Mouse (Mus musculus): ENCODE results near the gene Thap3. TPM values are rescaled to one million over a fixed set of nuclear protein-coding genes. Genes with fewer than 3 reads are reported as not detected.
A peak's percentile ranks its signal among the peaks of the same experiment; 100 is the strongest.
"Not testable (repeated sequence)": the region's sequence is repeated elsewhere in the genome, so short reads cannot be mapped to it uniquely, and the experiment has no call there.

The Thap3 gene
- polyA plus RNA-seq (2011; ENCODE audit: insufficient read depth, insufficient read length, low read depth, missing spikeins), result 20.0 and 20.7 TPM in 2 replicates

- no peaks in the 10 kb centered on the region for H3K27me3 ChIP-seq (ENCODE audit: control insufficient read depth, insufficient read depth, low read length, poor library complexity, severe bottlenecking)
- H3K9ac ChIP-seq (ENCODE audit: low read depth, poor library complexity, severe bottlenecking), result peak within 1 kb of the TSS; percentile 78
- peaks cover 11% of the 10 kb centered on the region for H3K4me1 ChIP-seq (ENCODE audit: control insufficient read depth, insufficient read depth, low read length)
- peak within 1 kb of the TSS; percentile 20; the same call in 1 of the 2 replicates for H3K27ac ChIP-seq (ENCODE audit: insufficient read depth, low read length)
- peaks cover 22% of the 10 kb centered on the region for H3K36me3 ChIP-seq (ENCODE audit: control insufficient read depth, insufficient read depth, low read length, poor library complexity, severe bottlenecking)
- TF ChIP-seq POLR2A (IDR thresholded peaks at IDR 0.05; ENCODE audit: insufficient read depth, low read length) (no peak), EP300 (IDR thresholded peaks at IDR 0.05; ENCODE audit: insufficient read depth, low read depth, low read length) (no peak), CTCF (IDR thresholded peaks at IDR 0.05; ENCODE audit: low read depth, low read length) (no peak)
- no peaks in the 10 kb centered on the region for H3K9me3 ChIP-seq (replicated peaks; ENCODE audit: control insufficient read depth, insufficient read depth, low read length, poor library complexity, severe bottlenecking)
- H3K4me3 ChIP-seq (ENCODE audit: low read depth, low read length), result peak within 1 kb of the TSS; percentile 86
Observed at GRCm38 (mm10) chr4:151988342-151989109, at the start of gene Thap3. Gene Thap3, minus strand, starts transcription at chr4:151988997.

DNA sequence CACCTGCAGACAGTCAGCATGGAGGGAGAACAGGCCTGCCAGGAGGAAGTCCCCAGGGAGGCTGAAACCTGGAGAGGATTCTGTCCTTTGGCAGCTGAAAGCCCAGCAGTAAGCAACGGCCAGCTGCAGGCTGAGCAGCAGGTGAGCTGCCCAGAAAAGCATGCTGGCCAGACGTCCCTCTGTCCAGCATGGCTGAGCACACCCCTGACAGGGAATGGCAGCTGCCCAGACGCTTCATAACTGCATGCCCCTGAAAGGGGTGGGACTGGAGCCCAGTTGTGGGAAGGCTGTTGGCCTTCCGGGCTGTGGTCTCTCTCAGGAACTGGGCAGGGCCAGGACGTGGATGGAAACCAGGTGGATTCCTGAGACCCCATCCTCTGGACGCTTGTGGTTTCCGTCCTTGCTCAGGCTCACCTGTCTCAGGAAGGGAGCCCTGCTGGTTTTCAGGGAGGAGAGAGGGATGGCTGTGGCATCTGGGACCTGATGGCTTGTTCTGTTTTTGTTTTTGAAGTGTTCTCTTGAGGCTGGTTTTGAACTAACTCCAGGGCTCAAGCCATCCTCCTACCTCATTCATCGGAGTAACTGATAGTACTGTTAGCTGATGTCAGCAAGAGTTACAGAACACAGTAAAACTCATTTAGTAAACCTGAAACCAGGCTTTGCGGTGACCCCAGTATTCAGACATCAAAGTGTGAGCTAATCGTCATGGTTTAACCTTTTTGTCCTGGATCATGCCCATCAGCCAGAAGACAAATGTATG is 49.6 kb upstream of the Thap3 start, which contains the start of gene Tas1r1:
Tas1r1 (minus strand) TSS at position 344 of the 760 bp plus-strand sequence.
- Histone ChIP-seq H3K9ac (ENCODE audit: low read depth, poor library complexity, severe bottlenecking) (peak within 1 kb of the TSS; percentile 92), H3K27ac (ENCODE audit: insufficient read depth, low read length) (peak within 1 kb of the TSS; percentile 63)

GRCm38 (mm10) chr4:152036464-152036863 is 47.7 kb upstream of the Thap3 start:
- TF ChIP-seq CTCF (IDR thresholded peaks at IDR 0.05; ENCODE audit: low read depth, low read length), result peak; percentile 33
- not testable (repeated sequence) for H3K36me3 ChIP-seq (ENCODE audit: control insufficient read depth, insufficient read depth, low read length, poor library complexity, severe bottlenecking); H3K9me3 ChIP-seq (replicated peaks; ENCODE audit: control insufficient read depth, insufficient read depth, low read length, poor library complexity, severe bottlenecking); H3K27me3 ChIP-seq (ENCODE audit: control insufficient read depth, insufficient read depth, low read length, poor library complexity, severe bottlenecking); H3K4me1 ChIP-seq (ENCODE audit: control insufficient read depth, insufficient read depth, low read length); H3K27ac ChIP-seq (ENCODE audit: insufficient read depth, low read length); H3K9ac ChIP-seq (ENCODE audit: low read depth, poor library complexity, severe bottlenecking); H3K4me3 ChIP-seq (ENCODE audit: low read depth, low read length)

More for the DNA sequence above, 49.6 kb upstream of the Thap3 start, which contains the start of gene Tas1r1:
- H3K9me3 ChIP-seq (replicated peaks; ENCODE audit: control insufficient read depth, insufficient read depth, low read length, poor library complexity, severe bottlenecking), result no peaks in the 10 kb centered on the region
- H3K27me3 ChIP-seq (ENCODE audit: control insufficient read depth, insufficient read depth, low read length, poor library complexity, severe bottlenecking), result no peaks in the 10 kb centered on the region
- no peak for TF ChIP-seq POLR2A (IDR thresholded peaks at IDR 0.05; ENCODE audit: insufficient read depth, low read length)
- TF ChIP-seq CTCF (IDR thresholded peaks at IDR 0.05; ENCODE audit: low read depth, low read length), result no peak
- TF ChIP-seq EP300 (IDR thresholded peaks at IDR 0.05; ENCODE audit: insufficient read depth, low read depth, low read length), result no peak
- H3K4me1 ChIP-seq (ENCODE audit: control insufficient read depth, insufficient read depth, low read length), result peaks cover 7% of the 10 kb centered on the region
- peak within 1 kb of the TSS; percentile 92 for H3K4me3 ChIP-seq (ENCODE audit: low read depth, low read length)
- H3K36me3 ChIP-seq (ENCODE audit: control insufficient read depth, insufficient read depth, low read length, poor library complexity, severe bottlenecking), result peaks cover 17% of the 10 kb centered on the region

GRCm38 (mm10) chr4:152032922-152033321 is 44.1 kb upstream of the Thap3 start:
- Histone ChIP-seq H3K9me3 (replicated peaks; ENCODE audit: control insufficient read depth, insufficient read depth, low read length, poor library complexity, severe bottlenecking) (no peaks in the 10 kb centered on the region), H3K4me1 (ENCODE audit: control insufficient read depth, insufficient read depth, low read length) (peaks cover 2% of the 10 kb centered on the region), H3K27ac (ENCODE audit: insufficient read depth, low read length) (no peak overlapping the region)

DNA sequence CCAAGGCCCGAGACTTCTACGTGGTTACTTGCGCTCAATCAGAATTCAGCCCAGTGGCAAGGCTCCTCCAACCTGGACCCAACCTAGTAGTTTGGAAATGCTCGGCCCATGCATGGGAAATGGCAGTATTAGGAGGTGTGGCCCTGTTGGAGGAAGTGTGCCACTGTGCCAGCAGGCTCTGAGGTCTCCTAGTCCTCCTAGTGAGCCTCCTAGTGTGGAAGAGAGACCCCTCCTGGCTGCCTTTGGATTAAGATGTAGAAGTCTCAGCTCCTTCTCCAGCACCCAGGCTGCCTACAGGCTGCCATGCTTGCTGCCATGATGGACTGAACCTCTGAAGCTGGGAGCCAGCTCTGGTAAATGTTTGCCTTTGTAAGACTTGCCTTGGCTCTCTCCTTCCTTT is 41.2 kb upstream of the Thap3 start:
- Histone ChIP-seq H3K9ac (ENCODE audit: low read depth, poor library complexity, severe bottlenecking) (no peak overlapping the region), H3K27ac (ENCODE audit: insufficient read depth, low read length) (no peak overlapping the region), H3K4me1 (ENCODE audit: control insufficient read depth, insufficient read depth, low read length) (peaks cover 2% of the 10 kb centered on the region), H3K27me3 (ENCODE audit: control insufficient read depth, insufficient read depth, low read length, poor library complexity, severe bottlenecking) (no peaks in the 10 kb centered on the region), H3K4me3 (ENCODE audit: low read depth, low read length) (no peak overlapping the region), H3K36me3 (ENCODE audit: control insufficient read depth, insufficient read depth, low read length, poor library complexity, severe bottlenecking) (no peaks in the 10 kb centered on the region), H3K9me3 (replicated peaks; ENCODE audit: control insufficient read depth, insufficient read depth, low read length, poor library complexity, severe bottlenecking) (no peaks in the 10 kb centered on the region)
- TF ChIP-seq CTCF (IDR thresholded peaks at IDR 0.05; ENCODE audit: low read depth, low read length), result peak; percentile 20
- TF ChIP-seq EP300 (IDR thresholded peaks at IDR 0.05; ENCODE audit: insufficient read depth, low read depth, low read length), result no peak
- no peak for TF ChIP-seq POLR2A (IDR thresholded peaks at IDR 0.05; ENCODE audit: insufficient read depth, low read length)

More at GRCm38 (mm10) chr4:152032922-152033321, 44.1 kb upstream of the Thap3 start:
- Histone ChIP-seq H3K36me3 (ENCODE audit: control insufficient read depth, insufficient read depth, low read length, poor library complexity, severe bottlenecking) (no peaks in the 10 kb centered on the region), H3K4me3 (ENCODE audit: low read depth, low read length) (no peak overlapping the region), H3K9ac (ENCODE audit: low read depth, poor library complexity, severe bottlenecking) (no peak overlapping the region), H3K27me3 (ENCODE audit: control insufficient read depth, insufficient read depth, low read length, poor library complexity, severe bottlenecking) (no peaks in the 10 kb centered on the region)
- TF ChIP-seq POLR2A (IDR thresholded peaks at IDR 0.05; ENCODE audit: insufficient read depth, low read length), result no peak
- TF ChIP-seq CTCF (IDR thresholded peaks at IDR 0.05; ENCODE audit: low read depth, low read length), result no peak
- no peak for TF ChIP-seq EP300 (IDR thresholded peaks at IDR 0.05; ENCODE audit: insufficient read depth, low read depth, low read length)

Data from ES-Bruce4 (cell line).